32 mouse cellular contexts compared by ENCODE assay signal in the genomic region with DNA sequence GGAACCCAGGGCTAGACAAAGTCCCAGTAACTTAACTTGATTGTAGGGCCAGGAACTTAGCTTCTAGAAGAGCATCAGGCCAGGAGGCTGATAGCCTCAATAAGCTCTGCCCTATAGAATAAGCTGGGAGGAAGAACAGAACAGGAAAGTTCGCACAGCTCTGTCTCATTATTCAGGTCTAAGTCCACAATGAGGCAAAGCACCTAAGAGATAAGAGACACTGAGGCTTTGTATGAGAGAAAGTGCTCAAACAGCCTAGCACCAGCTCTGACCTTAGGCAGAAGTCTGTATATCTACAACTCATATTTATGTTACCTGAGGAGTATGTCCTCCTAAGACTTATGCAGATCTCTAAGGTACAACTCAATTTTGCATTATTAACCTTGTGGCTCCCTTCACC. TPM values are rescaled to one million over a fixed set of nuclear protein-coding genes. Genes with fewer than 3 reads are reported as not detected.
"Had no signal": no experiment of that assay in that cellular context is flagged by ENCODE, and none has a peak within 500 bp of the region (broad histone marks: within the 10 kb centered on the region; RNA-seq: fewer than 3 reads in every experiment).

No protein-coding gene starts in this region.

- H3K4me1 ChIP-seq: heart, embryonic 10.5 days; hindbrain, embryonic 10.5 days; hindbrain, embryonic 12.5 days; kidney, embryonic 15.5 days; limb, embryonic 13.5 days; limb, embryonic 15.5 days; liver, embryonic 12.5 days had no signal

- DNase-seq: gastrocnemius, adult 2 months; gastrocnemius, postnatal 10 days; gastrocnemius, postnatal 25 days; heart, adult 18-20 months; heart, postnatal 10 days; heart, postnatal 4 days; kidney, adult 11 months; kidney, adult 2 months; kidney, adult 9 months; kidney, postnatal 14 days; kidney, postnatal 36 days; layer of hippocampus, postnatal 36 days; left cerebral cortex, postnatal 4 days had no signal

- H3K27me3 ChIP-seq: heart, embryonic 12.5 days; hindbrain, embryonic 12.5 days; kidney, embryonic 15.5 days; limb, embryonic 13.5 days; limb, embryonic 15.5 days; liver, embryonic 12.5 days had no signal

- H3K9ac ChIP-seq: heart, embryonic 12.5 days; hindbrain, embryonic 12.5 days; hindbrain, embryonic 14.5 days; kidney, embryonic 15.5 days; limb, embryonic 13.5 days; limb, embryonic 15.5 days; liver, embryonic 12.5 days had no signal

- H3K27ac ChIP-seq: gastrocnemius, adult 2 months; heart, embryonic 10.5 days; hindbrain, embryonic 10.5 days; hindbrain, embryonic 12.5 days; hindbrain, embryonic 14.5 days; kidney, embryonic 15.5 days; kidney, postnatal 0 days; layer of hippocampus, adult 2 months; limb, embryonic 13.5 days; limb, embryonic 15.5 days; liver, embryonic 12.5 days had no signal

- ATAC-seq: hindbrain, embryonic 16.5 days; inflammation-experienced regulatory T-cells, adult 6 months; liver, embryonic 12.5 days had no signal

- H3K4me2 ChIP-seq: heart, embryonic 12.5 days; hindbrain, embryonic 12.5 days; hindbrain, embryonic 14.5 days; kidney, embryonic 15.5 days; limb, embryonic 13.5 days; limb, embryonic 15.5 days; liver, embryonic 12.5 days had no signal

- H3K4me3 ChIP-seq: gastrocnemius, adult 2 months; heart, embryonic 10.5 days; heart, embryonic 12.5 days; hindbrain, embryonic 10.5 days; hindbrain, embryonic 12.5 days; kidney, embryonic 15.5 days; layer of hippocampus, adult 2 months; limb, embryonic 13.5 days; limb, embryonic 15.5 days; liver, embryonic 12.5 days had no signal

- H3K9me3 ChIP-seq: heart, embryonic 10.5 days; heart, embryonic 12.5 days; hindbrain, embryonic 10.5 days; hindbrain, embryonic 12.5 days; kidney, embryonic 15.5 days; limb, embryonic 13.5 days; limb, embryonic 15.5 days; liver, embryonic 12.5 days had no signal

RNA-seq across cellular contexts. Expression of a gene that starts 40.6 kb away (rescaled TPM):
- total RNA-seq: gastrocnemius, adult 2 months; gastrocnemius, postnatal 10 days; gastrocnemius, postnatal 25 days; gastrocnemius, postnatal 4 days; heart, postnatal 25 days; heart, postnatal 4 days; liver, adult 2 months had no signal
- polyA plus RNA-seq: heart, embryonic 10.5 days; heart, embryonic 12.5 days; heart, embryonic 14.5 days; heart, embryonic 16.5 days; hindbrain, embryonic 10.5 days; hindbrain, embryonic 12.5 days; kidney, adult 2 months; kidney, embryonic 15.5 days; kidney, postnatal 0 days; limb, embryonic 11.5 days; limb, embryonic 13.5 days; limb, embryonic 15.5 days; liver, adult 2 months; liver, embryonic 12.5 days had no signal
